ENCODE assay signal across 8 mouse cellular contexts in the genomic region with DNA sequence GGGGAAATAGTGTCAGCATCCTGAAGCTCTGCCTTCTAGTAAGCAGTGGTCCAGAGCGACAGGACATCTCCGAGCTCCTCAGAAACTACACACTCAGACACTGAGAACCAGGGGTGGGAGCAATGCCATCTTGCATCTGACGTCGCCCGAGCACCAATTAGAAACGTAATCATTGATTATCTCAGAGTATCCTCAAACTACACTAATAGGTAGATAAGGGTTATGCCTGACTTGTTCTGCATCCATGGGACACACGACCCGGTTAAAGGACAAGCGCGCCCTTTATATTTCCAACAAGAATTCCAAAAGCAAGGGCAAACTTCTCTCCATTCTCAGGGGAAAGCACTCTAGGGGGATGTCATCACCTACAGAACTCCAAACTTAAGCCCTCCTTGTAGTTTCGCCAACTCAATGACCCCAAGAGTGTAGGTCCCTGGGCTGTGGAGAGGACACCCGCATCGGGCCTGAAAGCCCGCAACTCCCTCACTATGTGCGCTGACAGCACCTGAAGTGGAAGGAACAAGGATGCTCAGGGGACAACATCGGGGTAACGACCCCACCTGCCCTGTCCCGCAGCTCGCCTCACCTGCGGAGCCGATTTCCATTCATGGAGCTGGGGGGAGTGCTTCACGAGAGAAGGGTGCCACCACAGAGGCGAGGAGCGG. TPM values are rescaled to one million over a fixed set of nuclear protein-coding genes. Genes with fewer than 3 reads are reported as not detected.
DNase-seq lines count a peak whose midpoint lies in the region; ATAC-seq and TF ChIP-seq lines count a peak whose summit lies in the region.

No protein-coding gene starts in this region.

- TF ChIP-seq CTCF in layer of hippocampus, adult 2 months (conservative IDR thresholded peaks at IDR 0.05) = no peak
- no peak for TF ChIP-seq CTCF in liver, postnatal 0 days (IDR thresholded peaks at IDR 0.05; ENCODE audit: low read depth)

- WGBS in heart, embryonic 15.5 days = 1% methylated on average over 24 of the region's 24 CpGs
- WGBS in liver, postnatal 0 days (ENCODE audit: insufficient replicate concordance) = 3% methylated on average over 22 of the region's 24 CpGs

- H3K9ac ChIP-seq in heart, embryonic 15.5 days = peak overlapping the region; percentile 78
- H3K9ac ChIP-seq in liver, postnatal 0 days (replicated peaks) = peak overlapping the region; percentile 87

- peak overlapping the region; percentile 89 for H3K4me3 ChIP-seq in layer of hippocampus, adult 2 months
- peak overlapping the region; percentile 87 for H3K4me3 ChIP-seq in heart, embryonic 15.5 days
- peak overlapping the region; percentile 83 for H3K4me3 ChIP-seq in liver, postnatal 0 days (ENCODE audit: low read depth, low read length)

- no peak for ATAC-seq in heart, embryonic 15.5 days (replicated peaks; ENCODE audit: insufficient number of reproducible peaks, insufficient read depth, low FRiP score, low read depth)
- ATAC-seq in liver, postnatal 0 days = peak; percentile 16; the same call in 1 of the 2 replicates

- no peak for TF ChIP-seq EP300 in liver, postnatal 0 days (IDR thresholded peaks at IDR 0.05; ENCODE audit: low read depth)

- H3K27me3 ChIP-seq in heart, embryonic 15.5 days = no peaks in the 10 kb centered on the region
- H3K27me3 ChIP-seq in liver, postnatal 0 days (ENCODE audit: insufficient read depth, low read length) = no peaks in the 10 kb centered on the region

- H3K4me2 ChIP-seq in heart, embryonic 15.5 days = peak overlapping the region; percentile 91
- peak overlapping the region; percentile 81 for H3K4me2 ChIP-seq in liver, postnatal 0 days (ENCODE audit: low read depth, low read length)

- H3K27ac ChIP-seq in layer of hippocampus, adult 2 months = peak overlapping the region; percentile 97
- H3K27ac ChIP-seq in heart, embryonic 15.5 days = peak overlapping the region; percentile 86
- peak overlapping the region; percentile 89 for H3K27ac ChIP-seq in liver, postnatal 0 days (ENCODE audit: low read depth)

- peaks cover 7% of the 10 kb centered on the region for H3K4me1 ChIP-seq in heart, embryonic 15.5 days (replicated peaks)
- H3K4me1 ChIP-seq in liver, postnatal 0 days (ENCODE audit: insufficient read depth) = peaks cover 11% of the 10 kb centered on the region; the same call in 1 of the 2 replicates

- DNase-seq in layer of hippocampus, adult 2 months (ENCODE audit: low spot score in 2 of 2) = no peak
- no peak for DNase-seq in layer of hippocampus, adult 9-10 months (ENCODE audit: low spot score)
- peak; percentile 8 for DNase-seq in c-Kit-positive CD71-positive TER-119-negative erythroid progenitor cells, embryonic 14.5 days (ENCODE audit: low read depth)
- no peak for DNase-seq in liver, postnatal 0 days
- DNase-seq in ovary, adult 18-20 months (ENCODE audit: low spot score) = no peak
- no peak for DNase-seq in urinary bladder, postnatal 36 days (ENCODE audit: low spot score in 2 of 2)
- no peak for DNase-seq in ovary, postnatal 36 days (ENCODE audit: low spot score)

- no peaks in the 10 kb centered on the region for H3K36me3 ChIP-seq in heart, embryonic 15.5 days
- no peaks in the 10 kb centered on the region for H3K36me3 ChIP-seq in liver, postnatal 0 days (replicated peaks; ENCODE audit: insufficient read depth, low read length)

- H3K9me3 ChIP-seq in heart, embryonic 15.5 days (replicated peaks) = no peaks in the 10 kb centered on the region
- no peaks in the 10 kb centered on the region for H3K9me3 ChIP-seq in liver, postnatal 0 days (ENCODE audit: low read length)

RNA-seq across cellular contexts. Expression of a gene that starts 0.5 kb away (rescaled TPM):
- total RNA-seq in layer of hippocampus, adult 2 months (2021) = 10 to 100 TPM; 39.3 to 50.5 TPM
- polyA plus RNA-seq in heart, embryonic 15.5 days (2015; fragmentation: Nextera tagmentation; extraction: Ambion mirVana) = 11.5 and 13.9 TPM in 2 replicates
- polyA plus RNA-seq in liver, postnatal 0 days (2015; fragmentation: Nextera tagmentation; extraction: Ambion mirVana) = 3.8 and 5.2 TPM in 2 replicates

RNA-seq across cellular contexts. Expression of a gene that starts 39.6 kb away (rescaled TPM):
- 10 to 100 TPM; 63.1 to 64.0 TPM for total RNA-seq in layer of hippocampus, adult 2 months (2021)
- 1.9 and 2.5 TPM in 2 replicates for polyA plus RNA-seq in heart, embryonic 15.5 days (2015; fragmentation: Nextera tagmentation; extraction: Ambion mirVana)
- polyA plus RNA-seq in liver, postnatal 0 days (2015; fragmentation: Nextera tagmentation; extraction: Ambion mirVana) = 0.94 and 0.97 TPM in 2 replicates
